Mouse (Mus musculus) heart, adult 8-10 months (tissue): ENCODE data around the gene Naa16. TPM values are rescaled to one million over a fixed set of nuclear protein-coding genes. Genes with fewer than 3 reads are reported as not detected.
A peak's percentile ranks its signal among the peaks of the same experiment; 100 is the strongest.

ENCODE experiments used
- DNase-seq: peaks from one replicate; pipeline ENCODE4 v3.0.0; 2022; ENCODE audit warnings: low spot score
- total RNA-seq, 4 experiments: library from RNA; stranded (reverse); gene quantifications; 2 replicates each; pipeline ENCODE4 v1.2.4; 2022

Gene Naa16
- total RNA-seq, 4 experiments from 2014 or later: 6.5 to 12.0 (median 6.9) TPM

DNA sequence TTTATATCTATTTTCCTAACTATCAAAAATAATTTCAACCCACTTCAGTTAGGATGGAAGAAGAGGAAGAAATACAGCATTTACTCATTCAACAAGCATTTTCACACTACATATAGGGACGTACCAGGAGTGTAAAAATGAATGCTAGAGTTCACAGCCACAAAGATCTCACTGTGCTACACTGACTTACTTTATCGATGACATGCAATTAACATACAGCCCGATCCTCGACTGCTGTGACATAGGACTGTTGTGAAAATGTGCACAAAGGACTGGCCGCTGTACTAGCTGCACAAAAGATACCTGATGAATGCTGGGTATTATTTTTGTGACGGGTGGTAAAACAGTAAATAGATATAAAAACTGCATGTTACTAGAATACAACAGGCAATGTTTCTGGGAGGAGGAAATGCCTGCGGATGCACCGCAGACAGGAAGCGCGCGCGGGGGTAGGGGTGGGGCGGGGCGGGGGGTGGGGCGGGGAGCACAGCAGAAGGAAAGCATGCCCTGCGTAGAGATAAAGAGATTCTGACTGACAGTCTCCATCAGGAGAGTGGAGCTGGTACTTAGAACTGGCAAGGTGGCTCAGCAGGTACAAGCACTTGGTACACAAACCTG, 59.5 kb downstream of the Naa16 start:
- no peak for DNase-seq

DNA sequence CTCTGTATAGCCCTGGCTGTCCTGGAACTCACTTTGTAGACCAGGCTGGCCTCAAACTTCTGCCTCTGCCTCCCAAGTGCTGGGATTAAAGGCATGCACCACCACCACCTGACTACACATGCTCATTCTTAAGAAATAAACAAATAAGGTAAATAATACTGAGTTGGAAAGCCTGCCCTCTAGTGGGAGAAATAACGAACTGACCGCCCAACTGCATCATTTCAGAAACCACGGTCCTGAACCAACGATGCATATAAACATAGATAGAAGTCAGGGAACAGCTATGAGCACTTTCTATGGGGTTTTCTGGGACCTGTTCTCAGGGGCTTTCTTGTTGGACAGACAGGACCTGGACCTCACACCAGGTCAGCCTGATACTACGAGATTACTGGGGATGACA, 63.5 kb downstream of the Naa16 start:
- peak; percentile 50 for DNase-seq

DNA sequence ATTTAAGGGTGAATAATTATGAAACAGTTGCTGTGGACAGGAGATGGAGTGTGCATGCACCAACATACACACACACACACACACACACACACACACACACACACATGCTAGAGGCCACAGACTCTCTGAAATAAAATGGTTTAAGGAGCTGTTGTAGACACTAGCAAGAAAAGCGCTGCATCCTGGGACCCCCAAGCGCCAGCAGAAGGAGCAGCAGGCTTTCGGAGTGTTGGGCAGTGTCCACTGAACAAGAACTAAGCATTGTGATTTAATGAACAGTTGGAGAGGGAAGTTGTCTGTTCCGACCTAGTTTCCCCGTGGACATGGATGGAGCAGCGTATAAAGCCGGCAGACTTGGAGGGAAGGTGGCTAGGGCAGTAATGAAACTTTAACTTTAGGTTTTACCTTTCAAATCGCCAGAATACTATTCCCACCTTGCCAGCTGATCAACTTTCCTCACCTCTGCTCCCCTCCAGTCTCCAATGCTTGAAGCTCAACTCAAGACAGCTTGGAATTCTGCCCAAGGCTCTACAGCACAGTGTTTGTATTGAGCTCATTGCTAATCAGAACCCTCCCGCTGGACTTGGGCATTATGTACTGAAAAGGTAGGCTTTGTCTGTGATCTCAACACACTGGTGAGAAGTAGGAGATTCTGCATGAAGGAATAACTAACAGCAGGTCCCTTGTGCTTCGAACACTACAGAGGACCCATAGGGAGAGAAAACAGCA, 66.3 kb downstream of the Naa16 start:
- no peak for DNase-seq

DNA sequence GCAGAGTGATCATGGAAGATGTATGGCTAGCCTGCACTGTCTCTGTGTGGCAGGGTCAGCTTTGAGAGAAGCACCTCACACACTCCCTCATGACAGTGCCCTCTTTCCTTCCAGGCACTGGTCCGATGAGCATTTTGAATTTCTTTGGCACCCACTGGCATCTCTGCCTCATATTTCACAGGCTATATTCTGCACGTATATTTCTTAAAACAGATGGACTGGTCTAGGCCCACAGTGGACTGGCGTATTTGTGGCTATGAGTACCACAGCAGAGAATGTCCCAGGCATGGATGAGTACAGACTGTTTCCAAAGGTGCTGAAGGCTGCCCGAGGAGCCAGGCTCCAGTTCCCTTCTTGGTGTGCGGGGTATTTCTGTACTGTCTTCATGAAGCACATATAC, 68.7 kb downstream of the Naa16 start:
- DNase-seq: no peak

DNA sequence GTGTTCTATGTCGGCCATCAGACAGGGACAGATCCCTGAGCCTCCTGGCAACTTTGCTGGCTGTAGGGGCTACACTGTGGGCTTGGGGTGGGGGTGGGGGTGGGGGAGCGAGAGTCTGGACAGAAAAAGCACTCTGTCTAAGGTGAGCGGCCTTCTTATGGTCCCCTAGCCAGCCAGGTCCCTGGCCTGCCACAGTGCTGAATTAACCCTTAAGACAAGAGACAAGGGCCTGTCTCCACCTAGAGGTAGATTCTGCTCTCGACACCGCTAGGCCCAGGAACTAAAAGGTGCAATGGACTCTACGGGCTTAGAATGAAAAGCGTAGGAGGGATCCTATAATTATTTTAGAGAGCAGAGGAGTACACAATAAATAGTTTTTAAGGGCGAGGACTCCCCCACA, 69.4 kb downstream of the Naa16 start:
- no peak for DNase-seq

DNA sequence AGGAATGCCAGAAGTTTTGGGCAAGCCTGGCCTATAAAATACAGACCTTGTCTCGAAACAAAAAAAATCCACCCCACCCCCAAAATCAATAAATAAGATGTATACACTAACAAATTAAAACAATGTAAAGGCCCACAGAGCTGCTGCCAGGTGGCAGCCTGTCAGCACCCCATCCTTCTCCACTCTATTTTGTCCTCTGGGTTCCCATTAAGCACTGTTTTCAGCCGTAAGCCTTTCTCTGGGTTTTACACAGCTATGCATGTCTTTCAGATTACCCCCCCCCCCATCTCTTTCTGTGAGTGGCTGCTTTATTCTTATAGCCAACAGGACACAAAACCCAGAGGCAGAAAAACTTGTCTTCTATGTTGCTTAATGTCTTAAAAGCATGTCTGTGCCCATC, 73.0 kb downstream of the Naa16 start:
- DNase-seq: no peak

DNA sequence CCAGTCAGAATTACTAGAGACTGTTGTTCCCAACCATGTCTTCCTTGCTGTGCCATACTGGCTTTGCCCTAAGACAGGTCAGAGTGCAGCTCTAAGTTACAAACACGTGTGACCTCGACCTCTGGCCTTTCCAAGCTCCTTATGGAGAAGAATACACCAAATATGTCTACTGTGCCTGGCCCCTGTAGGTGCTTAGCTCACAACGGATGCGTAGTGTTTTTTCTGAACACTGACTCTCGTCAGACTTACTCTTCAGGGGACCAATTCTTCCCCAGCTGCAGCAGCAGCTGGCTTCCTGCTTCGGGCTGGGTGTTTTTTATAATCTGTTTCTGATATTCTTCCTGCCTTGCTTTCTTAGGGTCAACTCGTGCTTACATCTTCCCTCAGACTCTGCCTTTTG, 74.7 kb downstream of the Naa16 start:
- DNase-seq: no peak

DNA sequence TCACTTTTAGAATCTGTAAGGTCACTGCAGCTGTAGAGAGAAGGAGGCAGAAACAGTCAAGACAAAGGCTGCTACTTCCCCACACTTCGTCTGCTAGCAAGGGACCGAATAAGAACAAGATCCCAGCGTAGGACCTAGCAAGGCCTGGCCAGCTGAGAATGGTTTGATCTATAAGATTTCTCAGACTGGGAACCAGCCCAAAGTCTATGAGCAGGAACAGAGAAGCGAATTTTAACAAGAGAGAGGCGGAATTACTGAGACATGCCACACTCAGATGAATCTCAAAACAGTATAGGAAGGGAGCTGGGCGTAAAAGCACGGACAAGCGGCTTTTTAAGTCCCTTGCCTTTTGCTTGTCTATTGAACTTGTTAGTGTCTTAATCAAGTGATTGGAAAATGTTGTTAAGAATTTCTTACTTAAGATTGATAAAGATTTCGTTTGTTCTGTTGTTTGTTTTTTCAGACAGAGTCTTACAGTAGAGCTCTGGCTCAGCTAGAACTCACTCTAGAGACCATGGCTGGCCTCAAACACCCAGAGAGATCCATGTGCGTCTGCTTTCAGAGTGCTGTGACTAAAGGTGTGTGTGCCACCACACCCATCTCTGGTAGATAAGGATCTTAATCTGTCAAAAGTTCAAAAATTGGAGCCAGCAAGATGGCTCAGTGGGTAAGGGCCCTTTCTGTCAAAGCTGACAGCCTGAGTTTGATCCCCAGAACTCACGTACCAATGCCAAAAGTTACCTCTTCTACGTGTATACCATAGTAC, 76.2 kb downstream of the Naa16 start:
- no peak for DNase-seq

DNA sequence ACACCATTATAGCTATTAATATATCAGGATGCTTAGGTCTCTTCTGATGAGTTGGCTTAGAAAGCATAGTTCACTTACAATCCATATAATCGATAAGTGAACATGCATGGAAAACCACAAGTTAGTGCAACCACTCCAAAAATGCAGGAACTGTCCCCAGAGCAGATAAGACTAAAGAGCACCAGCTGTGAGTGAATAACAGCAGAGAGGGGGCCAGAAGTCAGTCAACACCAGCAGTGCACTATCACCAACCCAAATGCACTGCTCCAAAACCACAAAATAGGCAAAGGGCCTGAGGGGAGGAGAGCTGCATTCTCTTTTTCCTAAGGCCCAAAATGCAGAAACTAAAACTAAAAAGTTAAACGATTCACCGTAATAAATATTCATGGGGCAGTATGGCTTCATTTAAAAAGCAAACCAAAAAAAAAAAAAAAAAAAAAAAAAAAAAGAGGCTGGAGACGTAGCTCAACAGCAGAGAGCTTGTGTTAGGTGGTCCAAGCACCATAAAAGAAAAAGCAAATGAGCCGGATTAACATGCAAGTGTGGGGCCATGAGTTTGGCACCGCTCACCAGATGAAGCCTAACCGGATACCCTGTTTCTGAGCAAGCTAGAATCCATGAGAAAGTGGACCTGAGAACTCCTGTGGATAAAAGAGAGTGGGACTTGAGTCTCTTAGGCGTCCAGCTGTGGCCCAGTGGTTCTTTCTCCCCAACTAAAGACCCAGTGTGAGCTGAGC, 77.0 kb downstream of the Naa16 start:
- no peak for DNase-seq

DNA sequence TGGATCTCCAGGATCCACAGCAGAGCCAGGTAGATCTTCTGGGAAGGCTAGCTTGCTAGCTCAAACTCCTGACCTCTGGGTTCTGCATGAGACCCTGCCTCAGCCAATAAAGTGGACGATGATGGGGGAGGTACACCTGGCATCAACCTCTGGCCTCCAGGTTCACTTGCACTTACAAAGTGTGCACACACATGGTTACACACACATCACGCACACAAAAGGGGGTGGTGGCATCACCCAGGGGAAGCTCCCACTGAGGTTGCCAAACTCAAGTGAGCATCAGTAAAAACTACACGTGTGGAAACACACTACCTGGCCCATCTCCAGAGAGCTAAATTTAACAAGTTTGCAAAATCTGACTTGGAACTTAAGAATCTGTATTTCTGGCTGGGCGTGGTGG, 77.9 kb downstream of the Naa16 start:
- no peak for DNase-seq

DNA sequence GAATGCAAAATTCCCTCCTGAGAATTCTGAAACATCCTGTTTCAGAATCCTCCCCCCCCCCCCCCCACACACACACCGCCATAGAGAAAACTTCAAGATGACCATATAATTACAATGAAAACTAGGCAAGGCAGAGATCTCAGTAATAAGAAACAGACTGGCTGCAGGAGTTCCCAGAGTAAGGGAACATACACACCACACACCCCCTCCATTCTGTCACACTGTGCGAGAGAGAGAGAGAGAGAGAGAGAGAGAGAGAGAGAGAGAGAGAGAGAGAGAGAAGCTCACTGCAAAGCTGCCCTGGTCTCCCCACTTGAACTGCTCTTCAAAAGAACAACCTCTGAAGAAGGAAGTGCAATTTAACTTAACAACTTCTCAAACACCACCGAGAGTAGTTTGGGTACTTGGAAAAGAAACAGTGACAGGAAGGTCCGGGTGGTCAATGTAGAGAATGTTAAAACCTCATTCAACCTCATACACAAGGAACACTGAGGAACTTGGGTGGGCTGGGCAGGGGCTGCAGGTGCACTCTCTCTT, 78.6 kb downstream of the Naa16 start:
- no peak for DNase-seq

DNA sequence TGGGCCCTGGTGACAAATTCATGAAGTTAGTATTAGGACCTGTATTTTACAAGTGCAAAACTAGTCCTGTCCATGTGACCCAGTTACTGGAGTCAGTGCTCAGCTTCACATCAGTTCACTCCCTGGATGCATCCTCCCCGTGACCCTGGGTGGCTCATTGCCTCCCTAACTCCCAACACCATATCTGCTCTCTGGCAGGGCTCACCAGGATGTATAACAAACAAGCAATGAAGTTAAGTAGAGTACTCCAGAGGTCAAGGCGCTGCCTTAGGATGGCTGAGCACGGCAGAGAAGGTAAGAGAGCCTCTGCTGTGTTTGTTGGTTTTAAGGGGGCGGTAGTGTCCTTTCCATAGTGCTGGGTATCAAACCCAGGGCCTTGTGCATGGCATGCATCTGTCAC, 81.5 kb downstream of the Naa16 start:
- DNase-seq: no peak

DNA sequence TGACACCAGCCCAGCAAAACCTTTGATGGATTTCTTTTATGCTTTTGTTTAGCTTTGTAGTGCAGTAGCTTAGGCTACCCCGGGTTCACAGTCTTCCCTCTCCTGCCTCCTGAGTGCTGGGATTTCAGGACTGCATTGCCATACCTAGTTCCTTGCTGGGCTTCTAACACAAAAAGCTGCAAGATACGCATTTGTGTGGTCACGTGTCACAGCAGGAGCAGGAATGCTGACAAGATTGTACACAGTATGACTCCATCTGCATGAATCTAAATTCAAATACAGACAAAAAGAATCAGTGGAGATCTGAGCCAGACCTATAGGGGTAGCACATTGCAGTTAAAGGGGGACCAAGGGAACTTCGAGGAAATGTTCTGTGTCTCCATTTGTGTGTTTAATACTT, 82.2 kb downstream of the Naa16 start:
- no peak for DNase-seq

DNA sequence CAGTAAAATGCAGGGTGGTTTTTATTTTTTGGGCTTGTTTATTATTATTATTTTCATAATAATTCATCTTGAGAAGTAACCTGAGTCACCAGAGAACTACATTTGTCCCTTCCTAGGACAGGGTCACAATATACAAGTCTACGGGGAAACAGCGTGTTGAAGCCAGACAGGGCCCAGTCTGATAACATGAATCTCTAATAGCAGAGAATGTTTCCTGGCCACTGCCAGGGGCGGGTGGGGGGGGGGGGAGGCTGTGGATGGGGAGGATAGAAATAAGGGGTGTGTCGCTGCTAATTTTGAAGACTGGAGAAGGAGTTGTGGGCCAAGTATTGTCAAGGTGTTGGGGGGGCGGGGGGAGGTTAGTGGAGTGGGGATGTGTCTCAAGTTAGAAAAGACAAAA, 82.7 kb downstream of the Naa16 start:
- DNase-seq: no peak

DNA sequence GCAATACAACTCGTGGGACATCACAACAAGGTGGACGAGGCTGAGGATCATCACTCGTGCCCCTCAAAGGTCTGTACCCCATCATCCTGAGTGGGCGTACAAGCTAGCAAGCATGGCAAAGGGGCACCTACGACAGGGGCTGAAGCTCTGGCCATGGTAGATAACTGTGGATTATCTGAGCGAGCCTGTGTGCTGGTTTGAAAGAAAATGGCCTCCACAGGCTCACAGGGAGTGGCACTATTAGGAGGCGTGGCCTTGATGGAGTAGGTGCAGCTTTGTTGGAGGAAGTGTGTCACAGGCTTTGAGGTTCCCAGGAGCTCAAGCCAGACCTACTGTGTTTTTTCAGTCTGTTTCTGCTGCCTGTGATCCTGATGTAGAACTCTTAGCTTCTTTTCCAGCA, 83.4 kb downstream of the Naa16 start:
- DNase-seq: no peak

DNA sequence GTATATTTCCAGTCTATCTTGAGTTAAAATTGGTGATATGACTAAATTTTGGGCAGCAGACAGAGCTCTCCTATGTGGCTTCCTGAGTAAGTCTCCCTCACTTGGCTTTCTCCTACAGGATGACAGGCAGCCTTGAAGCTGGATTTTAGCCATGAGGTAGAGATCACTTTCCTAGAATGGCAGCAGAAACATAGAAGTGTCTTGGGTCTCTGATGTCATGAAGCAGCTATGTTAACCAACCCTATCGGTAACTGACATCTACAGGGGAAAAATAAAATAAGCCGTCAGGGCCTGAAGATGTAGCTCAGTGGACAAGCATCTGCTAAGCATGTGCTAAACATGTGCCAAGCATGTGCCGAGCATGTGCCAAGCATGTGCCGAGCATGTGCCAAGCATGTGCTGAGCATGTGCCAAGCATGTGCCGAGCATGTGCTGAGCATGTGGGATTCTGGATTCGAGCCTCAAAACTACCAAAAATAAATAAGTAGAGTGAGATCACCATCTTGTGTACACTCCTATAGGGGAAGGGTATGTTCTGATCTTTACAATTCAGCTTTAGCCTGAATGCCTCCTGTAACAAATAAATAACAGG, 85.6 kb downstream of the Naa16 start:
- no peak for DNase-seq

DNA sequence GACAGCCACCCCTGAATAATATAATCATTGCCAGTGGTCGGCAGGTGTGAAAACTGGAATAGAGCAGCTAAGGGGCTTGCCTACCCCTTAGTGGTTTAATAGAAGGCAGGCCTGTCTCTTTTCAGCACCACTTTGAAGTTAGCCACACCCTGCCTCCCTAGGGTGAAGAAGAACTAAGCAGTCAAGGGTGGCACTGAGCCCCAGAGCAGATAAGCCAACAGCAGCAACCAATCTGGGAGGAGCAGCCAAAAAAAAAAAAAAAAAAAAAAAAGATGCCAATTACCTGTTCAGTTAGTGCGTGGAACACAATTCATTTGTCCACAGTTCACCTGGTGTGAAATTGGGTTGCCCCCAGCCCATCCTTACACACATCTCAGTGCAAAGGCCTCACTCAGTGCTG, 87.4 kb downstream of the Naa16 start:
- no peak for DNase-seq

DNA sequence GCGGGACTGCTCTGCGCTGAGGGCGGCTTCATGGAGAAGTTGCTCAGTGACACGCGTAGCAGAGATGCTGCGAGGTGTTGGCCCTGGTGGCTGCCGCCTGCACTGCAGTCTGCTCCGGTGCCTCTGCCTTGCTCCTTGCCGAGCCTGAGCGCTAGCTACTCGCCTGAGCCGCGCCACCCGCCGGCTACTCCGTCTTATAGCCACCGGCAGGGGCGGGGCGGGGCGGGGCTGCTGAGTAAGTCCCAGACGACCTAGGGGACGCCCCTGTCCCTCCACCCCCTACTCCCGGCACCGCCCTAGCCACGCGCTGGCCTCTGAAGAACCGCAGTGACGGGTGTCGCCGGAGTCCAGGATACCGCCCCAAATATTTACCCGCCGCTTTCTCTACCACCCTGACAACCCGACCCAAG, 89.1 kb downstream of the Naa16 start, which contains the start of gene Rgcc:
Rgcc (minus strand) TSS at position 180 of the 410 bp plus-strand sequence.
- peak; percentile 90 for DNase-seq

DNA sequence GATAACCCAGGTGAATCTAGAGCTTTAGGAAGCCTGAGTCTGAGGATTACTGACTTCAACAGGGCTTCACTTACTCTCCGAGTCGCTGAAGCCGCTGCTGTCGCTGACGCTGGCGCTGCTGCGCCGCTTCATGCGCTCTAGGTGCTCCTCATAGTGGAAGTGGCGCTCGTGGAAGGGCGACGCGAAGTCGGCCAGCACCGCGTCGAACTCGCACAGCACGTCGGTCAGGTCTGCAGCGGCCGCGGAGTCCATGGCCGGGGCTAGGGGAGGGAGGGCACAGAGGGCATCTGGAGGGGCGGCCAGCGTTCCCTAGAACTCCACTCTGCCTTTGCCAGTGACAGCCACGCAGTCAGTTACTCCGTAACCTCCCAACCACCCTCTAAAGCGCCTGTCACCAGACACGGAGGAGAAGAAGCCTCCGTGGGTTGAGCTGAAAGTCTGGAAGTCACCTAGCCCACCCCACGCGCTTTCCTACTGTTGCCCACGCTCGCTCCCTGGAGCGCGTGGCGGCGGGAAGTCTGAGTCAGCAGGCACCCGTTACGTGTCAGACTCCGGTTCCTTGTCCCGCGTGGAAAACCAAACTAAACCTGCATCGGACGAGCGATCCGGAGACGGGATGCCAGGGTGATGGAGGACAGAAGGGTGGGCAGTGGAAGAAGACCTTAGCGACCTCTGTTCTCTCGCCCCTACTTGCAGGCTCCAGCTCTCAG, 89.8 kb downstream of the Naa16 start:
- no peak for DNase-seq

DNA sequence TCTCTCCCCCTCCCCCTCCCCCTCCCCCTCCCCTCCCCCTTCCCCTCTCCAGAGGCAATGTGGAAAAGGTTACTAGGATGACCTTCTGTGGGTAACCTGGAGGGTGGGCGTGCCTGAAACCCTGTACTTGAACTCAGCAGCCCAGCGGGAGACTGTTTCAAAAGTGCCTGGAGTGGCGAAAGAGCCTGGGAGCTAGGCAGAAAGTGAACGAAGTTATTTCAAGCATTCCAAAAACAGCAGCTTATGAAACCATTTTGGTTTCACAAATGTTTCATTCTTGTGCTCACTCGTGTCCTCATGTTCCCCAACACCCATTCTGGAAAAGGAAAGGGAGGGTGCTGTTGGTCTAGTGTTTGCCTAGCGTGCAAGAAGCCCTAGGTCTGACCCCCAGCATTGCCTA, 90.8 kb downstream of the Naa16 start:
- no peak for DNase-seq

DNA sequence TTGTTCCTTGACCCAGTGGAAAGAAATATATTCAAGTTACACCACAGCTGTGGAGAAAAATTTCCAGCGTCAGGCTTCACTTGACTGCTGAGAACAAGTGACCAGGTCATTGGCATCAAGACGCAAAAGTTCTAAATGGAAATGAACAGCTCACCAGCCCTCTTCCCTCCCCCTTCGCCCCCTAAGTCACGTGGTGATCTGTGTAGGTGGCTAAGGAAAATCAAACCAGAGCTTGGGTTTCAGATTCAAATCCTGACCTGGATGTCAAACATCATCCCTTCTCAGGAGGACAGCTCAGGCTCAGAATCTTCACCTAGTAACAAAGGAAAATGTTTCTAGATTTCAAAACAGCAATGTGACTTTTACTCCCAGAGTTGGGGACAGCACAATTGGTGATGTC, 91.3 kb downstream of the Naa16 start:
- DNase-seq: no peak
